Mouse (Mus musculus): ENCODE results near the gene Itpr1.

Itpr1 gene

GRCm38 (mm10) chr6:108325948-108326411, 113.1 kb downstream of the Itpr1 start:
- peak; percentile 22 for DNase-seq (ENCODE audit: low read depth)

GRCm38 (mm10) chr6:108326751-108327161, 113.9 kb downstream of the Itpr1 start:
- no peak for DNase-seq (ENCODE audit: low read depth)

- peak; percentile 35 for DNase-seq (ENCODE audit: low read depth)
These were observed 114.7 kb downstream of the Itpr1 start for GRCm38 (mm10) chr6:108327561-108327960.

- DNase-seq (ENCODE audit: low read depth): no peak
These were observed 115.4 kb downstream of the Itpr1 start for GRCm38 (mm10) chr6:108328296-108328695.

- DNase-seq (ENCODE audit: low read depth): no peak
These were observed 117.6 kb downstream of the Itpr1 start for GRCm38 (mm10) chr6:108330461-108330860.

GRCm38 (mm10) chr6:108331268-108331667, 118.4 kb downstream of the Itpr1 start:
- no peak for DNase-seq (ENCODE audit: low read depth)

GRCm38 (mm10) chr6:108334059-108334458, 121.2 kb downstream of the Itpr1 start:
- no peak for DNase-seq (ENCODE audit: low read depth)

- no peak for DNase-seq (ENCODE audit: low read depth)
These were observed 122.4 kb downstream of the Itpr1 start for GRCm38 (mm10) chr6:108335202-108335823.

- no peak for DNase-seq (ENCODE audit: low read depth)
These were observed 123.6 kb downstream of the Itpr1 start for GRCm38 (mm10) chr6:108336506-108336905.

GRCm38 (mm10) chr6:108337289-108337688, 124.4 kb downstream of the Itpr1 start:
- DNase-seq (ENCODE audit: low read depth): no peak

GRCm38 (mm10) chr6:108338362-108338761, 125.5 kb downstream of the Itpr1 start:
- DNase-seq (ENCODE audit: low read depth): no peak

- no peak for DNase-seq (ENCODE audit: low read depth)
These were observed 130.1 kb downstream of the Itpr1 start for GRCm38 (mm10) chr6:108342989-108343388.

- DNase-seq (ENCODE audit: low read depth): no peak
These were observed 130.9 kb downstream of the Itpr1 start for GRCm38 (mm10) chr6:108343781-108344310.

- no peak for DNase-seq (ENCODE audit: low read depth)
These were observed 137.9 kb downstream of the Itpr1 start for GRCm38 (mm10) chr6:108350801-108351200.

GRCm38 (mm10) chr6:108351998-108352397, 139.1 kb downstream of the Itpr1 start:
- no peak for DNase-seq (ENCODE audit: low read depth)

GRCm38 (mm10) chr6:108367412-108367811, 154.5 kb downstream of the Itpr1 start:
- DNase-seq (ENCODE audit: low read depth): peak; percentile 28

- no peak for DNase-seq (ENCODE audit: low read depth)
These were observed 156.1 kb downstream of the Itpr1 start for GRCm38 (mm10) chr6:108369031-108369430.

- no peak for DNase-seq (ENCODE audit: low read depth)
These were observed 158.5 kb downstream of the Itpr1 start for GRCm38 (mm10) chr6:108371347-108371893.

- peak; percentile 12 for DNase-seq (ENCODE audit: low read depth)
These were observed 161.1 kb downstream of the Itpr1 start for GRCm38 (mm10) chr6:108374019-108374418.

GRCm38 (mm10) chr6:108379041-108379440, 166.1 kb downstream of the Itpr1 start:
- peak; percentile 29 for DNase-seq (ENCODE audit: low read depth)

GRCm38 (mm10) chr6:108380209-108380608, 167.3 kb downstream of the Itpr1 start:
- no peak for DNase-seq (ENCODE audit: low read depth)

- no peak for DNase-seq (ENCODE audit: low read depth)
These were observed 177.9 kb downstream of the Itpr1 start for GRCm38 (mm10) chr6:108390624-108391324.

- DNase-seq (ENCODE audit: low read depth): no peak
These were observed 180.2 kb downstream of the Itpr1 start for GRCm38 (mm10) chr6:108393131-108393530.
